In the genomic region with DNA sequence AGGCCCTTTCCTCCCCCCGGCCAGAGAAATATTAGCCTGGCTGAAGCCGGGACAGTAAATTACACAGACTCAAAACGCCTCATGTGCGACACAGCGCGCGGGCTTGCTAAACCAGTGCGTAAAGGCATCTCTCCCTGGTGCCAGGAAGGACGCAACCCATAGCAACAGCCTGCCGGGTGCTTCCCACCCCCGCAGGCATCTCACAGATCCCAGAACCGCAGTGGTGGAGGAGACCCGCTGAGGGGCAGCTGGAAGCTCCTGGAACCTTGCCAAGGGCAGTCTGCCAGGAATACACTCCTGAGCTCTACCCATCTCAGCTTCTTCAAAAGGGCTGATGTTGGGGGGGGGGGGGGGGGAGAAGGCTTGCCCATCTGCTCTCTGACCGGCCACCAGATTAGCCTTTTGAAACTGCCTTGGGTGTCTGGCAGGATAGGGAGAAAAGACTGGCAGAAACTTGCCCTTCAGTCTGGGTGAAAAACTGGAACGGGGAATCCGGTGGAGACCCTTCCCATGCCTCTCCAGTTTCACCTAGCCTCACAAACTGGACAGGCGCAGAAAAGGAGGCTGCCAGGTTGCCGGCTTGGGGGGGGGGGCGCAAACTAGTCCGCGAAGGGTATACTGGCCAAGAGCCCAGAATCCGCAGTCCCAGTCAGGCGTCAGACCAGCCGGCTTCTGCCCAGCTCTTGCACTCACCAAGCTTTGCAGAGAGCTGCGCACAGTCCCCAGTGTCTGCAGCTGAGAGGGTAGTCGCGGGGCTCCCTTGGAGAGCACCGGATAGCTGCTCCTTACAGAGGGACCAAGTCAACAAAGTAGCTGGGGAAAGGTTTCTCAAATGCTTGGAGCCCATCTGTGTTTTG, we compare ENCODE assay signal across 8 mouse cellular contexts. TPM values are rescaled to one million over a fixed set of nuclear protein-coding genes. Genes with fewer than 3 reads are reported as not detected.
DNase-seq lines count a peak whose midpoint lies in the region; ATAC-seq and TF ChIP-seq lines count a peak whose summit lies in the region.

Gene Tacr1, plus strand, starts transcription at position 740 of the 857 bp plus-strand sequence.

- TF ChIP-seq POLR2A in cerebellum, adult 2 months (IDR thresholded peaks at IDR 0.05; ENCODE audit: borderline replicate concordance, insufficient read depth, low read length) = no peak

- no peak for DNase-seq in kidney, postnatal 36 days
- DNase-seq in cerebellum, adult 2 months = peak; percentile 18 to 29
- DNase-seq in layer of hippocampus, postnatal 36 days = peak; percentile 52 to 59
- DNase-seq in neural tube, embryonic 10.5 days (ENCODE audit: extremely low spot score, low spot score) = peak; percentile 37
- DNase-seq in thymus, postnatal 36 days = no peak
- no peak for DNase-seq in urinary bladder, postnatal 25 days (ENCODE audit: low spot score)

- H3K27me3 ChIP-seq in kidney, embryonic 15.5 days = peaks cover 60% of the 10 kb centered on the region
- no peaks in the 10 kb centered on the region; the same call in 1 of the 2 replicates for H3K27me3 ChIP-seq in cerebellum, adult 2 months (ENCODE audit: control insufficient read depth, insufficient read depth, low read length)
- 0 out of 2 replicates have a peak, but pooled peaks cover 15% of the 10 kb centered on the region for H3K27me3 ChIP-seq in forebrain, embryonic 15.5 days

- peak within 1 kb of the TSS; percentile 31 for H3K4me3 ChIP-seq in kidney, embryonic 15.5 days (replicated peaks)
- no peak within 1 kb of the TSS for H3K4me3 ChIP-seq in cerebellum, adult 2 months (replicated peaks; ENCODE audit: insufficient read depth, low read depth, low read length)
- H3K4me3 ChIP-seq in forebrain, embryonic 15.5 days = peak within 1 kb of the TSS; percentile 37

- no peak within 1 kb of the TSS; the same call in 1 of the 2 replicates for H3K9ac ChIP-seq in kidney, embryonic 15.5 days
- peak within 1 kb of the TSS; percentile 11 for H3K9ac ChIP-seq in forebrain, embryonic 15.5 days (replicated peaks)

- peak within 1 kb of the TSS; percentile 62 for H3K4me2 ChIP-seq in kidney, embryonic 15.5 days
- H3K4me2 ChIP-seq in forebrain, embryonic 15.5 days (replicated peaks) = peak within 1 kb of the TSS; percentile 70

- H3K27ac ChIP-seq in kidney, embryonic 15.5 days = no peak within 1 kb of the TSS
- no peak within 1 kb of the TSS for H3K27ac ChIP-seq in cerebellum, adult 2 months (ENCODE audit: insufficient read depth, low read length)
- peak within 1 kb of the TSS; percentile 53 for H3K27ac ChIP-seq in forebrain, embryonic 15.5 days (replicated peaks)

- no peaks in the 10 kb centered on the region for H3K9me3 ChIP-seq in kidney, embryonic 15.5 days (replicated peaks)
- H3K9me3 ChIP-seq in forebrain, embryonic 15.5 days = no peaks in the 10 kb centered on the region

- peak; percentile 84 for ATAC-seq in kidney, embryonic 15.5 days (replicated peaks; ENCODE audit: low FRiP score)
- peak; percentile 89 for ATAC-seq in forebrain, embryonic 15.5 days (replicated peaks)

- no peaks in the 10 kb centered on the region for H3K36me3 ChIP-seq in kidney, embryonic 15.5 days
- no peaks in the 10 kb centered on the region for H3K36me3 ChIP-seq in forebrain, embryonic 15.5 days

- peaks cover 24% of the 10 kb centered on the region for H3K4me1 ChIP-seq in kidney, embryonic 15.5 days
- peaks cover 6% of the 10 kb centered on the region; the same call in 1 of the 2 replicates for H3K4me1 ChIP-seq in cerebellum, adult 2 months (ENCODE audit: control insufficient read depth, insufficient read depth, low read length)
- H3K4me1 ChIP-seq in forebrain, embryonic 15.5 days = peaks cover 32% of the 10 kb centered on the region

- TF ChIP-seq CTCF in cerebellum, adult 2 months (IDR thresholded peaks at IDR 0.05; ENCODE audit: borderline replicate concordance, insufficient read depth, low read depth, low read length) = no peak

- 0% methylated on average over 27 of the region's 28 CpGs for whole genome bisulfite sequencing in kidney, embryonic 15.5 days
- under 1% methylated on average over 28 of the region's 28 CpGs for WGBS in cerebellum, adult 2 months
- WGBS in forebrain, embryonic 15.5 days = under 1% methylated on average over 28 of the region's 28 CpGs

RNA-seq across cellular contexts. Expression of gene Tacr1, which starts in this region (rescaled TPM):
- polyA plus RNA-seq in kidney, embryonic 15.5 days (2015; fragmentation: Nextera tagmentation; extraction: Ambion mirVana) = 0.17 and 0.30 TPM in 2 replicates
- polyA plus RNA-seq in cerebellum, adult 2 months (2012; rRNA removed) = 1.2 and 1.4 TPM in 2 replicates
- 1.1 and 1.2 TPM in 2 replicates for polyA plus RNA-seq in forebrain, embryonic 15.5 days (2015; fragmentation: Nextera tagmentation; extraction: Ambion mirVana)
- total RNA-seq in layer of hippocampus, postnatal 36 days (2021) = 1 to 10 TPM; 1.5 to 1.8 TPM

Comparison
In these comparisons a context has a peak if more than half of its experiments do, and no peak if none do; other contexts are left out.
1. Peak in ATAC-seq, H3K4me3 ChIP-seq and H3K4me2 ChIP-seq in kidney, embryonic 15.5 days; RNA of the gene not detected or under 1 TPM.
2. DNase-seq: peak in cerebellum, adult 2 months (2 of 2), layer of hippocampus, postnatal 36 days (2 of 2) and neural tube, embryonic 10.5 days (single experiment); none in kidney, postnatal 36 days (0 of 2), thymus, postnatal 36 days (0 of 2) and urinary bladder, postnatal 25 days (single experiment).